Mouse (Mus musculus) embryonic facial prominence, embryonic 15.5 days (tissue): ENCODE data around the gene Gfra1. TPM values are rescaled to one million over a fixed set of nuclear protein-coding genes. Genes with fewer than 3 reads are reported as not detected.

ENCODE experiments used
- ATAC-seq: fragments of 200-750 bp; cut with Nextera tagmentation; 2 replicates; pipeline ENCODE4 v1.8.0; 2017; ENCODE audit warnings: low read depth, moderate TSS enrichment; ENCODE audit not compliant: insufficient number of reproducible peaks, low FRiP score, low TSS enrichment
- H3K27ac ChIP-seq: fragments of 300-500 bp; sonication (generic); replicated peaks from 2 replicates; pipeline ENCODE4 v1.5.1; 2015; ENCODE audit warnings: mild to moderate bottlenecking, inconsistent platforms
- H3K27me3 ChIP-seq: fragments of 300-500 bp; sonication (generic); 2 replicates; pipeline ENCODE4 v1.6.1; 2015; ENCODE audit warnings: inconsistent platforms
- H3K36me3 ChIP-seq: fragments of 300-500 bp; sonication (generic); 2 replicates; pipeline ENCODE4 v1.6.1; 2015; ENCODE audit warnings: mild to moderate bottlenecking, inconsistent platforms
- H3K4me1 ChIP-seq: fragments of 300-500 bp; sonication (generic); 2 replicates; pipeline ENCODE4 v1.6.1; 2015; ENCODE audit warnings: inconsistent platforms
- H3K4me2 ChIP-seq: fragments of 300-500 bp; sonication (generic); replicated peaks from 2 replicates; pipeline ENCODE4 v1.6.1; 2015; ENCODE audit warnings: mild to moderate bottlenecking, inconsistent platforms
- H3K4me3 ChIP-seq: fragments of 300-500 bp; sonication (generic); replicated peaks from 2 replicates; pipeline ENCODE4 v1.5.1; 2015; ENCODE audit warnings: mild to moderate bottlenecking, inconsistent platforms
- H3K9ac ChIP-seq: fragments of 300-500 bp; sonication (generic); 2 replicates; pipeline ENCODE4 v1.6.1; 2015; ENCODE audit warnings: inconsistent platforms
- H3K9me3 ChIP-seq: fragments of 300-500 bp; sonication (generic); replicated peaks from 2 replicates; pipeline ENCODE4 v1.6.1; 2016; ENCODE audit warnings: inconsistent platforms
- WGBS: fragments of 180-500 bp; shearing (Covaris S2); methylation state at CpG from one replicate; pipeline ENCODE4 v1.1.7; 2015; 5-methylcytosine and 5-hydroxymethylcytosine counted together
- polyA plus RNA-seq: library from polyadenylated mRNA; unstranded; fragments of >200 nt; fragmentation: Nextera tagmentation; extraction: Ambion mirVana; gene quantifications from 2 replicates; pipeline ENCODE4 v1.2.1, GENCODE M21; 2015

Gene Gfra1
- polyA plus RNA-seq, 1 experiment from 2014 or later = 55.4 TPM

GRCm38 (mm10) chr19:58288145-58288544 lies 167.6 kb downstream of the Gfra1 start:
- WGBS = 69% methylated on average over 6 of the region's 6 CpGs
- no peak for ATAC-seq
- H3K9ac ChIP-seq = no peak overlapping the region
- no peak overlapping the region for H3K4me2 ChIP-seq
- no peak overlapping the region for H3K4me3 ChIP-seq
- no peak overlapping the region for H3K27ac ChIP-seq
- H3K36me3 ChIP-seq = no peaks in the 10 kb centered on the region
- H3K4me1 ChIP-seq = no peaks in the 10 kb centered on the region
- no peaks in the 10 kb centered on the region for H3K9me3 ChIP-seq
- H3K27me3 ChIP-seq = no peaks in the 10 kb centered on the region; the same call in 1 of the 2 replicates

- no peaks in the 10 kb centered on the region for H3K36me3 ChIP-seq
- no peak overlapping the region for H3K4me3 ChIP-seq
- no peak overlapping the region for H3K4me2 ChIP-seq
- no peak overlapping the region for H3K9ac ChIP-seq
- ATAC-seq = no peak
- no peaks in the 10 kb centered on the region for H3K4me1 ChIP-seq
- H3K27ac ChIP-seq = no peak overlapping the region
- 82% methylated on average over 9 of the region's 9 CpGs for WGBS
- H3K9me3 ChIP-seq = no peaks in the 10 kb centered on the region
- H3K27me3 ChIP-seq = no peaks in the 10 kb centered on the region
Measured at GRCm38 (mm10) chr19:58275281-58275680, 180.4 kb downstream of the Gfra1 start.

GRCm38 (mm10) chr19:58271815-58272214 lies 183.9 kb downstream of the Gfra1 start:
- Histone ChIP-seq H3K4me3 (no peak overlapping the region), H3K9ac (no peak overlapping the region), H3K4me2 (no peak overlapping the region), H3K9me3 (no peaks in the 10 kb centered on the region), H3K36me3 (no peaks in the 10 kb centered on the region), H3K27me3 (no peaks in the 10 kb centered on the region), H3K27ac (no peak overlapping the region; the same call in 1 of the 2 replicates), H3K4me1 (0 out of 2 replicates have a peak, but pooled peaks cover 9% of the 10 kb centered on the region)
- WGBS = 80% methylated on average over 8 of the region's 8 CpGs
- ATAC-seq = no peak

GRCm38 (mm10) chr19:58270778-58271177 lies 184.9 kb downstream of the Gfra1 start:
- Histone ChIP-seq H3K27ac (no peak overlapping the region), H3K27me3 (no peaks in the 10 kb centered on the region), H3K9me3 (no peaks in the 10 kb centered on the region), H3K36me3 (no peaks in the 10 kb centered on the region), H3K4me2 (no peak overlapping the region), H3K4me1 (0 out of 2 replicates have a peak, but pooled peaks cover 15% of the 10 kb centered on the region), H3K4me3 (no peak overlapping the region), H3K9ac (no peak overlapping the region)
- 61% methylated on average over 5 of the region's 5 CpGs for WGBS
- ATAC-seq = no peak

- Histone ChIP-seq H3K36me3 (no peaks in the 10 kb centered on the region), H3K9me3 (no peaks in the 10 kb centered on the region), H3K27ac (peak overlapping the region; percentile 58; the same call in 1 of the 2 replicates), H3K4me1 (0 out of 2 replicates have a peak, but pooled peaks cover 15% of the 10 kb centered on the region), H3K4me2 (no peak overlapping the region), H3K4me3 (no peak overlapping the region), H3K27me3 (no peaks in the 10 kb centered on the region), H3K9ac (no peak overlapping the region)
- no peak; the same call in 1 of the 2 replicates for ATAC-seq
- WGBS = 46% methylated on average over 4 of the region's 4 CpGs
Measured at GRCm38 (mm10) chr19:58268476-58268875, 187.2 kb downstream of the Gfra1 start.

GRCm38 (mm10) chr19:58266600-58266999 lies 189.1 kb downstream of the Gfra1 start:
- Histone ChIP-seq H3K9me3 (no peaks in the 10 kb centered on the region), H3K27ac (no peak overlapping the region)
- whole genome bisulfite sequencing = 55% methylated on average over 7 of the region's 7 CpGs

GRCm38 (mm10) chr19:58260934-58261333 lies 194.8 kb downstream of the Gfra1 start:
- 76% methylated on average over 8 of the region's 8 CpGs for WGBS

More at GRCm38 (mm10) chr19:58266600-58266999, 189.1 kb downstream of the Gfra1 start:
- Histone ChIP-seq H3K4me1 (0 out of 2 replicates have a peak, but pooled peaks cover 15% of the 10 kb centered on the region), H3K4me3 (no peak overlapping the region), H3K9ac (no peak overlapping the region), H3K4me2 (no peak overlapping the region), H3K36me3 (no peaks in the 10 kb centered on the region), H3K27me3 (no peaks in the 10 kb centered on the region)
- no peak for ATAC-seq

GRCm38 (mm10) chr19:58259250-58259649 lies 196.5 kb downstream of the Gfra1 start:
- no peak overlapping the region for H3K9ac ChIP-seq
- 55% methylated on average over 2 of the region's 2 CpGs for WGBS
- ATAC-seq = no peak
- no peaks in the 10 kb centered on the region for H3K4me1 ChIP-seq
- no peak overlapping the region for H3K4me2 ChIP-seq
- H3K4me3 ChIP-seq = no peak overlapping the region
- H3K27me3 ChIP-seq = no peaks in the 10 kb centered on the region; the same call in 1 of the 2 replicates
- no peak overlapping the region for H3K27ac ChIP-seq
- H3K36me3 ChIP-seq = no peaks in the 10 kb centered on the region
- no peaks in the 10 kb centered on the region for H3K9me3 ChIP-seq

More at GRCm38 (mm10) chr19:58260934-58261333, 194.8 kb downstream of the Gfra1 start:
- Histone ChIP-seq H3K4me2 (no peak overlapping the region), H3K27me3 (no peaks in the 10 kb centered on the region; the same call in 1 of the 2 replicates), H3K4me1 (no peaks in the 10 kb centered on the region), H3K4me3 (no peak overlapping the region), H3K27ac (no peak overlapping the region), H3K36me3 (no peaks in the 10 kb centered on the region), H3K9ac (no peak overlapping the region), H3K9me3 (no peaks in the 10 kb centered on the region)
- no peak for ATAC-seq

GRCm38 (mm10) chr19:58256485-58256884 lies 199.2 kb downstream of the Gfra1 start:
- 88% methylated on average over 3 of the region's 3 CpGs for WGBS
- H3K4me1 ChIP-seq = no peaks in the 10 kb centered on the region
- no peaks in the 10 kb centered on the region; the same call in 1 of the 2 replicates for H3K27me3 ChIP-seq
- H3K4me3 ChIP-seq = no peak overlapping the region
- no peak overlapping the region for H3K4me2 ChIP-seq
- no peak for ATAC-seq
- no peaks in the 10 kb centered on the region for H3K36me3 ChIP-seq
- no peak overlapping the region for H3K27ac ChIP-seq
- no peak overlapping the region for H3K9ac ChIP-seq
- no peaks in the 10 kb centered on the region for H3K9me3 ChIP-seq

- ATAC-seq = no peak
- H3K36me3 ChIP-seq = no peaks in the 10 kb centered on the region
- no peaks in the 10 kb centered on the region for H3K9me3 ChIP-seq
- no peaks in the 10 kb centered on the region for H3K27me3 ChIP-seq
- no peak overlapping the region for H3K4me3 ChIP-seq
- H3K27ac ChIP-seq = no peak overlapping the region
- H3K4me2 ChIP-seq = no peak overlapping the region
- no peak overlapping the region for H3K9ac ChIP-seq
- H3K4me1 ChIP-seq = no peaks in the 10 kb centered on the region
- WGBS = 69% methylated on average over 7 of the region's 7 CpGs
Measured at GRCm38 (mm10) chr19:58255394-58255793, 200.3 kb downstream of the Gfra1 start.

GRCm38 (mm10) chr19:58254172-58254571 lies 201.5 kb downstream of the Gfra1 start:
- no peaks in the 10 kb centered on the region for H3K9me3 ChIP-seq
- H3K9ac ChIP-seq = no peak overlapping the region
- 51% methylated on average over 3 of the region's 3 CpGs for WGBS
- no peaks in the 10 kb centered on the region for H3K4me1 ChIP-seq
- no peaks in the 10 kb centered on the region for H3K36me3 ChIP-seq
- H3K27me3 ChIP-seq = no peaks in the 10 kb centered on the region
- no peak overlapping the region for H3K4me3 ChIP-seq
- ATAC-seq = no peak
- no peak overlapping the region for H3K4me2 ChIP-seq
- no peak overlapping the region for H3K27ac ChIP-seq

- H3K4me1 ChIP-seq = no peaks in the 10 kb centered on the region; the same call in 1 of the 2 replicates
- no peaks in the 10 kb centered on the region for H3K36me3 ChIP-seq
- no peaks in the 10 kb centered on the region for H3K9me3 ChIP-seq
- no peak for ATAC-seq
- no peak overlapping the region for H3K9ac ChIP-seq
- WGBS = 77% methylated on average over 4 of the region's 4 CpGs
- H3K4me2 ChIP-seq = no peak overlapping the region
- H3K27me3 ChIP-seq = no peaks in the 10 kb centered on the region
- no peak overlapping the region for H3K4me3 ChIP-seq
- H3K27ac ChIP-seq = no peak overlapping the region
Measured at GRCm38 (mm10) chr19:58251698-58252097, 204.0 kb downstream of the Gfra1 start.
